Mouse (Mus musculus) hindbrain, embryonic 12.5 days (tissue): ENCODE results near the gene Pigo. TPM values are rescaled to one million over a fixed set of nuclear protein-coding genes. Genes with fewer than 3 reads are reported as not detected.

ENCODE experiments used
- ATAC-seq: fragments of 200-750 bp; cut with Nextera tagmentation; 2 replicates; pipeline ENCODE4 v1.8.0; 2017; ENCODE audit warnings: moderate TSS enrichment; ENCODE audit not compliant: low FRiP score
- H3K27ac ChIP-seq: fragments of 300-500 bp; sonication (generic); 2 replicates; pipeline ENCODE4 v1.5.1; 2016; ENCODE audit warnings: mild to moderate bottlenecking
- H3K27me3 ChIP-seq: fragments of 300-500 bp; sonication (generic); 2 replicates; pipeline ENCODE4 v1.6.1; 2016; ENCODE audit warnings: mild to moderate bottlenecking
- H3K36me3 ChIP-seq: fragments of 300-500 bp; sonication (generic); 2 replicates; pipeline ENCODE4 v1.6.1; 2016; ENCODE audit warnings: mild to moderate bottlenecking
- H3K4me1 ChIP-seq: fragments of 300-500 bp; sonication (generic); 2 replicates; pipeline ENCODE4 v1.6.1; 2016
- H3K4me2 ChIP-seq: fragments of 300-500 bp; sonication (generic); replicated peaks from 2 replicates; pipeline ENCODE4 v1.6.1; 2016; ENCODE audit warnings: mild to moderate bottlenecking
- H3K4me3 ChIP-seq: fragments of 300-500 bp; sonication (generic); 2 replicates; pipeline ENCODE4 v1.5.1; 2016; ENCODE audit warnings: mild to moderate bottlenecking
- H3K9ac ChIP-seq: fragments of 300-500 bp; sonication (generic); 2 replicates; pipeline ENCODE4 v1.6.1; 2016; ENCODE audit warnings: mild to moderate bottlenecking, moderate library complexity
- H3K9me3 ChIP-seq: fragments of 300-500 bp; sonication (generic); replicated peaks from 2 replicates; pipeline ENCODE4 v1.6.1; 2016; ENCODE audit warnings: mild to moderate bottlenecking
- WGBS: fragments of 180-500 bp; shearing (Covaris S2); methylation state at CpG from one replicate; pipeline ENCODE4 v1.1.7; 2016; 5-methylcytosine and 5-hydroxymethylcytosine counted together
- polyA plus RNA-seq: library from polyadenylated mRNA; unstranded; fragments of >200 nt; fragmentation: Nextera tagmentation; extraction: Ambion mirVana; gene quantifications from 2 replicates; pipeline ENCODE4 v1.2.1, GENCODE M21; 2016

Pigo gene
- polyA plus RNA-seq: 25.2 and 28.9 TPM in 2 replicates

- Histone ChIP-seq H3K4me1 (peaks cover 20% of the 10 kb centered on the region), H3K36me3 (peaks cover 69% of the 10 kb centered on the region), H3K9me3 (no peaks in the 10 kb centered on the region), H3K4me3 (peak within 1 kb of the TSS; percentile 64), H3K9ac (peak within 1 kb of the TSS; percentile 70), H3K27ac (peak within 1 kb of the TSS; percentile 89), H3K27me3 (no peaks in the 10 kb centered on the region), H3K4me2 (peak within 1 kb of the TSS; percentile 75)
- peak; percentile 91 for ATAC-seq
- WGBS: 9% methylated on average over 42 of the region's 42 CpGs
Measured at GRCm38 (mm10) chr4:43025084-43025960, at the start of gene Pigo. Pigo (minus strand) TSS chr4:43025819.

DNA sequence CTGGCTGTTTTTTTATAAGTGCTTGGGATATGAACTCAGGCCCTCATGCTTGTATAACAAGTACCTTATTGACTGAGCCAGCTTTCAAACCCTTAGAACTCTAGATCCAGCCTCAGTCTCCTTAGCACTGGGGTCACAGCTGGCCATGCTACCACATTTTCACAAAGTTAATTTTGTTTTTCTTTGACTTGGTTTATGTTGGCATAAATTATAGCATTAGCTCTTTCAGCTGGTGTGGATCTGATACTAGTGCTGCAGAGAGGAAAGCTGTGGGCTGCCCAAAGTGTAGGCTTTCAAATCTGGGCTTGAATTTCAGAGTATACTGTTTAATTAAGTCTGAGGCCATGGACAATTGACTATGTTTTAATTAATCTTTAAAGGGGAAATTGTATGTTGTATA, 49.3 kb upstream of the Pigo start:
- no peak overlapping the region for H3K27ac ChIP-seq
- H3K4me2 ChIP-seq: no peak overlapping the region
- no peak overlapping the region for H3K9ac ChIP-seq
- no peaks in the 10 kb centered on the region for H3K9me3 ChIP-seq
- H3K27me3 ChIP-seq: no peaks in the 10 kb centered on the region
- no peaks in the 10 kb centered on the region for H3K36me3 ChIP-seq
- no peak overlapping the region for H3K4me3 ChIP-seq
- H3K4me1 ChIP-seq: no peaks in the 10 kb centered on the region
- ATAC-seq: no peak

DNA sequence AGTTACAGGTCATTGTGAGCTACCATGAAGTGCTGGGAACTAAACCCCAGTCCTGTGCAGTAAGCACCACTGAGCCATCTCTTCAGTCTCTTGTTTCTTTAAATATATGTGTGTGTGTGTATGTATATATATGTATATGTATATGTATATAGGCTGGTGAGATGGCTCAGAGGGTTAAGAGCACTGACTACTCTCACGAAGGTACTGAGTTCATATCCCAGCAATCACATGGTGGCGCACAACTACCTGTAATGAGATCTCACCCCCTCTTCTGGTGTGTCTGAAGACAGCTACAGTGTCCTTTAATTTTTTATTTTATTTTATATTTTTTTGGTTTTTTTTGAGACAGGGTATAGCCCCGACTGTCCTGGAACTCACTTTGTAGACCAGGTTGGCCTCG, 39.9 kb upstream of the Pigo start:
- Histone ChIP-seq H3K27me3 (no peaks in the 10 kb centered on the region; the same call in 1 of the 2 replicates), H3K4me1 (no peaks in the 10 kb centered on the region), H3K4me2 (no peak overlapping the region), H3K27ac (no peak overlapping the region), H3K4me3 (no peak overlapping the region), H3K9ac (no peak overlapping the region), H3K36me3 (no peaks in the 10 kb centered on the region), H3K9me3 (no peaks in the 10 kb centered on the region)
- 95% methylated on average over 4 of the region's 4 CpGs for WGBS
- ATAC-seq: no peak

DNA sequence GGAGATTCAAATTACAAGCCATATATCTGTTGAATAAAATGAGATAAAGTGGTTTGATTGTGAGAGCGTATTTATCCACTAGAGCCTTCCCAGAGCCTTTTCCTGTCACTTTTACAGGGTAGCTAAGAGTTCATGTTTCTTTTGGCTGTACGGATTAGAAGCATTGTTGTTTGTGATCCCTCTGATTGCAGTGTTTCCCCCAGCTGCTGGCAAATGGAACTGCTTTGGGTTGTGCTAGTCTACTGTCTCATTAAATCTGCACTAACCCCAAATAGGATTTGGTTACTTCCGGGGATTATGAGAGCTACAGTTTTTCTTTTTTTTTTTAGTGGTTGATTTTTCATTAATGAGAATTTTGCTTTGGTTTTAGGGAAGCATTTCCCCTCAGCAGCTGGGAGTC, 34.7 kb upstream of the Pigo start:
- H3K27ac ChIP-seq: no peak overlapping the region
- H3K4me2 ChIP-seq: no peak overlapping the region; the same call in 1 of the 2 replicates
- no peak for ATAC-seq

DNA sequence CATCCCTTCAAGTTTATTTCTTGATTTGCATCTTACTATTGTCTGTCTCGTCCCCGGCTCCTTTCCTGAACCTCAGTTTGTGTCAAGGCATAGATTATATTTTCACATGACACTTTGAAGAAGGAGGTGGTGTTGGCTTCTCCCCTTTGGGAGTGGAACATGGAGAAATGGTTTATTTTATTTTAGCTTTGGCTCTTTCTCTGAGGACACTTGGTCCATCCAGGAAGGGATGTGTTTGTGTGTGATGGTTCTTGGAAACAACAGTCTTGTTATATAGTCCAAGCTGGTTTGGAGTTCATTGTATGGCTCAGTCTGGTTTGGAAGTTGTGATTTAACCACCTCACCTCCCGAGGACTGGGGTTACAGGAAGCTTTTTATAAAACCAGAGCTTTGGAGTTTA, 34.1 kb upstream of the Pigo start:
- Histone ChIP-seq H3K9ac (peak overlapping the region; percentile 75), H3K4me1 (no peaks in the 10 kb centered on the region), H3K9me3 (no peaks in the 10 kb centered on the region), H3K27ac (no peak overlapping the region), H3K4me2 (peak overlapping the region; percentile 63), H3K36me3 (no peaks in the 10 kb centered on the region), H3K4me3 (peak overlapping the region; percentile 74), H3K27me3 (no peaks in the 10 kb centered on the region; the same call in 1 of the 2 replicates)
- no peak for ATAC-seq
- 34% methylated on average over 3 of the region's 3 CpGs for WGBS

More for the DNA sequence above, 34.7 kb upstream of the Pigo start:
- no peaks in the 10 kb centered on the region for H3K4me1 ChIP-seq
- no peak overlapping the region for H3K9ac ChIP-seq
- no peaks in the 10 kb centered on the region for H3K9me3 ChIP-seq
- 61% methylated on average over 3 of the region's 3 CpGs for WGBS
- H3K36me3 ChIP-seq: no peaks in the 10 kb centered on the region
- H3K27me3 ChIP-seq: no peaks in the 10 kb centered on the region; the same call in 1 of the 2 replicates
- no peak overlapping the region for H3K4me3 ChIP-seq

DNA sequence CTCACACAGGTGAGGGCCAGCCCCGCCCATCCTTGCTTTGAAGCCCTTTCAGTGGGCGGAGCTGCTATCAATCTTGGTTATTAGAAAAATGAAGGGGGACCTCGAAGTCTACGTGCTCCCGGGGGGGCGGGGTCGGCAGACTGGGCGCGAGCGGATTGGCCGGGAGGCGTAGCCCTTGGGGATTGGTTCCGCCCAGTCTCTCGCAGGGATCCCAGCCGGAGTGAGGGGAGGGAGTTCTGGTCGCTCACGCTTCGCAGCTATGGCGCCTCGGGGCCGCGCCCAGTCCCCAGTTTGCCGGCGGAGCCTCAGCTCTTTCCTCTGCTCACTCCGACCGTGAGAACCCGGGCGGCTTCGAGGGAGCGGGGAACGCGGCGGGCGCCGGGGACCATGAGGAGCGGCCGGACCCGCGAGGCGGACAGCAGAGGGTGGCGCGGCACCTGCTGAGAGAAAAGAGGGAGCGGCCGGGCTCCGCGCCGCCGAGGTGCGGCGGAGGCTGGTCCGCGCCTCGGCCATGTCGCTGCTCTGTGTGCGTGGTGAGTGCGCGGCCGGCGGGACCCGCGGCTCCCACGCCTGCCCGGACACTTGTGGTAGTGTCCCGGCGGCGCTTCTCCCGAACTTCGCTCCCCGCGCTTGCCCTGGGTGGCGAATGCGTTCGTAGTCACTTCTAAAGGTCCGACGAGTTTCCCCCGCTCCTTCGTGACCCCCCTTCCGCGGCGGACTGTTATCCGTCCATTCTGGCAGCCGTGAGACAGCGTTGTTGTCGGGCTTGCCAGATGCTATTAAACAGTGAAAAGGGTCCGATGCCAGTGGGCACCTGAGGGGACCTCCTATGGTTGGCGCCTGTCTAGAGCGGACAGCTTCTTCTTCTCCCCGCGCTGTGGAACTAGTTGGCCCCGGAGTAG, 33.4 kb upstream of the Pigo start, which contains the start of gene Unc13b:
Gene Unc13b, plus strand, starts transcription at position 201 of the 902 bp plus-strand sequence.
- Histone ChIP-seq H3K4me1 (no peaks in the 10 kb centered on the region), H3K4me3 (peak within 1 kb of the TSS; percentile 74), H3K9ac (peak within 1 kb of the TSS; percentile 75), H3K27ac (peak within 1 kb of the TSS; percentile 87), H3K36me3 (no peaks in the 10 kb centered on the region), H3K9me3 (no peaks in the 10 kb centered on the region), H3K4me2 (peak within 1 kb of the TSS; percentile 63), H3K27me3 (no peaks in the 10 kb centered on the region; the same call in 1 of the 2 replicates)
- under 1% methylated on average over 89 of the region's 90 CpGs for WGBS
- peak; percentile 97 for ATAC-seq

DNA sequence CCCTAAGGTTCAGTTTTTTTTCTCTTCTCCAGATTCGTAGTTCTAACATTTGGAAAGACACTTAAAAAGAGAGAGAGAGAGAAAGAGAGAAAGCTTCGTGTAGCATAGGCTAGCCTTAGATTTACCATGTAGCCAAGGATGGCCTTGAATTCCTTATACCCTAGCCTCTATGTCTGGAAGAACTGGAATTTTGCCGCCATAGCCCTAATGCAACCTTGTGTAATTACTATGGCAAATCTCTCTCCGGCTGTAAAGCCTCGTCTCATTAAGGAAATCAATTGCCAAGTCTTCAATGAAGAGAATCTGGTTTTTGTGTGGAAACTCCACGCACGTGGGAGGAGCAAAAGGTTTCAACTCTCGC, 32.8 kb upstream of the Pigo start:
- peak; percentile 23; the same call in 1 of the 2 replicates for ATAC-seq
- 19% methylated on average over 8 of the region's 8 CpGs for WGBS
- Histone ChIP-seq H3K9ac (no peak overlapping the region), H3K36me3 (no peaks in the 10 kb centered on the region), H3K4me2 (peak overlapping the region; percentile 63), H3K27me3 (no peaks in the 10 kb centered on the region; the same call in 1 of the 2 replicates), H3K27ac (no peak overlapping the region; the same call in 1 of the 2 replicates), H3K4me3 (peak overlapping the region; percentile 74), H3K4me1 (no peaks in the 10 kb centered on the region), H3K9me3 (no peaks in the 10 kb centered on the region)

DNA sequence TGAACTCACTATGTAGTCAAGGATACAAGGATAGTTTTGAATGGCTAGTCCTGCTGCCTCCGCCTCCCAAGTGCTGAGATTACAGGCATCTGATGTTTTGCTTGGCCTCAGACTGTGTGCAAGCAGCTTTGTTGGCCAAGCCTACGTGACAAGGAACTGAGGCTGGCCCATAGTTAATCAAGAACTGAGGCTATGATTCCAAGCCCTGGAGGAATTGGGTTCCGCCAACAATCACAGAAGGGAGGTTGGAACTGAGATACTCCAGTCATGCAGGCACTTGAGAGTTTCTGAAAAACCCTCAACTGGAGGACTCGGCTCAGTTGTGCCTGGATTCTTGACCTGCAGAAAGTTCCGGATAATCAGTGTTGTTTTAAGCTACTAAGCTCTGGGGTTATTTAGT, 32.0 kb upstream of the Pigo start:
- ATAC-seq: no peak
- H3K4me3 ChIP-seq: no peak overlapping the region
- H3K9ac ChIP-seq: no peak overlapping the region
- no peak overlapping the region for H3K27ac ChIP-seq
- no peaks in the 10 kb centered on the region for H3K36me3 ChIP-seq
- H3K27me3 ChIP-seq: no peaks in the 10 kb centered on the region; the same call in 1 of the 2 replicates
- H3K4me1 ChIP-seq: no peaks in the 10 kb centered on the region
- no peak overlapping the region for H3K4me2 ChIP-seq
- H3K9me3 ChIP-seq: no peaks in the 10 kb centered on the region
- WGBS: 97% methylated on average over 5 of the region's 5 CpGs

GRCm38 (mm10) chr4:43052627-43053026, 27.0 kb upstream of the Pigo start:
- Histone ChIP-seq H3K27ac (no peak overlapping the region), H3K4me3 (no peak overlapping the region), H3K4me2 (no peak overlapping the region), H3K4me1 (peaks cover 3% of the 10 kb centered on the region), H3K27me3 (no peaks in the 10 kb centered on the region), H3K9me3 (no peaks in the 10 kb centered on the region), H3K9ac (no peak overlapping the region), H3K36me3 (no peaks in the 10 kb centered on the region)
- ATAC-seq: no peak
- 11% methylated on average over 4 of the region's 4 CpGs for WGBS

DNA sequence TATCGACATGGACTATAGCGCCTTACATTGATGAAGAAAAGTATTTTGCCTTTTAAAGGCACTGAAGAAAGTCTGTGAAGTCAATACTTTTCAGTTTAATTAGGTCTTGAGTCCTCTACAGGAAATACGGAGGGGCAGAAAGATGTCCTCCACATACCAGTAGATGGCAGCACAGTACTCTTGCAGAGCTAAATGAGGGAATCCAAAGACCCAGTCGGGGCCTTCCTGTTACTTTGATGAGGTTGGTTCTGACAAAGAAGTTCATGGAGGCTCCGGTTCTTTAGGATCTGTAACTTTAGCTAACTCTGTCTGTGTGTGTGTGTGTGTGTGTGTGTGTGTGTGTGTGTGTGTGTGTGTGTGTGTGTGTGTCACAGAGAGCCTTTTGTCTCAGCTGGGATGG, 21.6 kb upstream of the Pigo start:
- ATAC-seq: no peak
- H3K4me1 ChIP-seq: peaks cover 34% of the 10 kb centered on the region
- H3K9me3 ChIP-seq: no peaks in the 10 kb centered on the region
- H3K9ac ChIP-seq: no peak overlapping the region
- no peak overlapping the region for H3K4me3 ChIP-seq
- H3K27me3 ChIP-seq: no peaks in the 10 kb centered on the region
- H3K4me2 ChIP-seq: peak overlapping the region; percentile 27; the same call in 1 of the 2 replicates
- H3K36me3 ChIP-seq: no peaks in the 10 kb centered on the region
- H3K27ac ChIP-seq: no peak overlapping the region
- WGBS: 7% methylated on average over 5 of the region's 5 CpGs

DNA sequence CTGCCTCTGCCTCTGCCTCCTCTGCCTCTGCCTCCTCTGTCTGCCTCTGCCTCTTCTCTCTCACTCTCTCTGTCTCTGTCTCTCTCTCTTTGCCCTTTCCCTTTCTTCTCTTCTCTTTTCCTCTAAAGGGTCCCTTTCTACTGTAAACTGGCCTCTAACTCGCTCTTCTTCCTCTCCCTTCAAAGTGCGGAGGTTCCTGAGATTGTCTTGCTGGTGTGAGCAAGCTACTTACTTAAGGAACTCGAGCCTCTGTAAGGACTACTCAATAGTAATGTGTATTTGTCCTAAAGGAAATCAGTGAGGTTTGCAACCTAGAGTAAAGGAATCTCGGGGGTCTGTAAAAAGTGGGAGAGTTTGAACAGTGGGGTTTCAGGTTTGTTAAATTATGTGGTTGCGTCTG, 21.0 kb upstream of the Pigo start:
- Histone ChIP-seq H3K4me3 (peak overlapping the region; percentile 55; the same call in 1 of the 2 replicates), H3K9ac (no peak overlapping the region), H3K4me2 (peak overlapping the region; percentile 71)

More for the DNA sequence above, 21.0 kb upstream of the Pigo start:
- Histone ChIP-seq H3K4me1 (peaks cover 34% of the 10 kb centered on the region), H3K27ac (0 out of 2 replicates have a peak overlapping the region, but pooled peaks have one; percentile 17), H3K9me3 (no peaks in the 10 kb centered on the region), H3K27me3 (no peaks in the 10 kb centered on the region), H3K36me3 (no peaks in the 10 kb centered on the region)
- ATAC-seq: no peak
- 60% methylated on average over 5 of the region's 5 CpGs for WGBS
